Comparison of ENCODE assay signal across 9 mouse cellular contexts in genomic region chr12:102877301-102878030, GRCm38 (mm10). TPM values are rescaled to one million over a fixed set of nuclear protein-coding genes. Genes with fewer than 3 reads are reported as not detected.
DNase-seq lines count a peak whose midpoint lies in the region; ATAC-seq and TF ChIP-seq lines count a peak whose summit lies in the region.
"Had no signal": no experiment of that assay in that cellular context is flagged by ENCODE, and none has a peak within 500 bp of the region (broad histone marks: within the 10 kb centered on the region; RNA-seq: fewer than 3 reads in every experiment).

No protein-coding gene starts in this region.

- no peak for TF ChIP-seq EP300 in heart, postnatal 0 days (IDR thresholded peaks at IDR 0.05; ENCODE audit: low read depth)

- TF ChIP-seq CTCF in heart, postnatal 0 days (IDR thresholded peaks at IDR 0.05; ENCODE audit: low read depth): no peak

- ATAC-seq in heart, postnatal 0 days (ENCODE audit: insufficient read depth, low read depth): peak; percentile 70
- ATAC-seq in lung, embryonic 15.5 days (ENCODE audit: borderline replicate concordance, extremely low read depth, low FRiP score, low TSS enrichment): peak; percentile 83
- peak; percentile 13; the same call in 1 of the 2 replicates for ATAC-seq in neutrophil, adult 5-6 weeks (ENCODE audit: extremely low read depth, insufficient number of reproducible peaks, low FRiP score, poor library complexity, severe bottlenecking)

- peak overlapping the region; percentile 77 for H3K27ac ChIP-seq in brown adipose tissue, adult 24 weeks (replicated peaks; ENCODE audit: low read depth, low read length)
- peak overlapping the region; percentile 98 for H3K27ac ChIP-seq in forebrain, embryonic 10.5 days
- H3K27ac ChIP-seq in heart, postnatal 0 days (ENCODE audit: low read depth): peak overlapping the region; percentile 99
- H3K27ac ChIP-seq in lung, embryonic 15.5 days: peak overlapping the region; percentile 95

- peak overlapping the region; percentile 97 for H3K9ac ChIP-seq in heart, postnatal 0 days (replicated peaks; ENCODE audit: low read depth, low read length)
- H3K9ac ChIP-seq in lung, embryonic 15.5 days: peak overlapping the region; percentile 91

- no peaks in the 10 kb centered on the region for H3K4me1 ChIP-seq in brown adipose tissue, adult 24 weeks (ENCODE audit: control insufficient read depth, insufficient read depth, insufficient read length, low read length)
- peaks cover 24% of the 10 kb centered on the region for H3K4me1 ChIP-seq in forebrain, embryonic 10.5 days
- H3K4me1 ChIP-seq in heart, postnatal 0 days (ENCODE audit: control insufficient read depth, insufficient read depth): peaks cover 28% of the 10 kb centered on the region
- peaks cover 17% of the 10 kb centered on the region for H3K4me1 ChIP-seq in lung, embryonic 15.5 days

- H3K4me3 ChIP-seq in brown adipose tissue, adult 24 weeks (ENCODE audit: insufficient read depth, low read depth, low read length): peak overlapping the region; percentile 67
- H3K4me3 ChIP-seq in forebrain, embryonic 10.5 days: peak overlapping the region; percentile 96
- peak overlapping the region; percentile 100 for H3K4me3 ChIP-seq in heart, postnatal 0 days (ENCODE audit: low read depth, low read length)
- peak overlapping the region; percentile 96 for H3K4me3 ChIP-seq in lung, embryonic 15.5 days

- no peaks in the 10 kb centered on the region for H3K9me3 ChIP-seq in forebrain, embryonic 10.5 days
- no peaks in the 10 kb centered on the region for H3K9me3 ChIP-seq in heart, postnatal 0 days (replicated peaks; ENCODE audit: control insufficient read depth, low read length)
- H3K9me3 ChIP-seq in lung, embryonic 15.5 days: no peaks in the 10 kb centered on the region

- DNase-seq in ES-CJ7 (ENCODE audit: low read depth, low spot score): peak; percentile 67
- DNase-seq in forebrain, embryonic 10.5 days (ENCODE audit: extremely low spot score, low spot score): peak; percentile 51
- peak; percentile 24 for DNase-seq in heart, postnatal 0 days (ENCODE audit: low spot score)
- DNase-seq in kidney, postnatal 36 days: peak; percentile 35 to 58
- DNase-seq in thymus, adult 18-20 months: peak; percentile 35 to 41

- H3K36me3 ChIP-seq in forebrain, embryonic 10.5 days (replicated peaks): no peaks in the 10 kb centered on the region
- no peaks in the 10 kb centered on the region for H3K36me3 ChIP-seq in heart, postnatal 0 days (replicated peaks; ENCODE audit: control insufficient read depth, insufficient read depth, low read length)
- H3K36me3 ChIP-seq in lung, embryonic 15.5 days: no peaks in the 10 kb centered on the region

- no peaks in the 10 kb centered on the region for H3K27me3 ChIP-seq in forebrain, embryonic 10.5 days (ENCODE audit: poor library complexity, severe bottlenecking)
- H3K27me3 ChIP-seq in heart, postnatal 0 days (ENCODE audit: control insufficient read depth, insufficient read depth, low read length): no peaks in the 10 kb centered on the region
- no peaks in the 10 kb centered on the region for H3K27me3 ChIP-seq in lung, embryonic 15.5 days

- peak overlapping the region; percentile 82 for H3K4me2 ChIP-seq in heart, postnatal 0 days (ENCODE audit: low read depth, low read length)
- H3K4me2 ChIP-seq in lung, embryonic 15.5 days: peak overlapping the region; percentile 66

- under 1% methylated on average over 70 of the region's 70 CpGs for WGBS in forebrain, embryonic 10.5 days
- WGBS in heart, postnatal 0 days: under 1% methylated on average over 62 of the region's 70 CpGs
- under 1% methylated on average over 49 of the region's 70 CpGs for WGBS in lung, embryonic 15.5 days

RNA-seq across cellular contexts. Expression of gene Btbd7, which starts 0.8 kb away (rescaled TPM):
- polyA plus RNA-seq in brown adipose tissue, adult 24 weeks (2012; ENCODE audit: insufficient read depth, insufficient read length, missing spikeins): 8.3 and 8.8 TPM in 2 replicates
- polyA plus RNA-seq in forebrain, embryonic 10.5 days (2016; fragmentation: Nextera tagmentation; extraction: Ambion mirVana): 16.1 and 17.1 TPM in 2 replicates
- 31.3 and 37.4 TPM in 2 replicates for total RNA-seq in heart, postnatal 0 days (2014; rRNA removed; ENCODE audit: low replicate concordance)
- 8.4 and 8.6 TPM in 2 replicates for polyA plus RNA-seq in heart, postnatal 0 days (2015; fragmentation: Nextera tagmentation; extraction: Ambion mirVana)
- polyA plus RNA-seq in lung, embryonic 15.5 days (2015; fragmentation: Nextera tagmentation; extraction: Ambion mirVana): 18.4 and 20.6 TPM in 2 replicates
- 48.3 and 49.0 TPM in 2 replicates for total RNA-seq in neutrophil, adult 5-6 weeks (2017)

RNA-seq across cellular contexts. Expression of gene Cox8c, which starts 21.6 kb away (rescaled TPM):
- not detected in 2 replicates for polyA plus RNA-seq in brown adipose tissue, adult 24 weeks (2012; ENCODE audit: insufficient read depth, insufficient read length, missing spikeins)
- polyA plus RNA-seq in forebrain, embryonic 10.5 days (2016; fragmentation: Nextera tagmentation; extraction: Ambion mirVana): not detected in 2 replicates
- total RNA-seq in heart, postnatal 0 days (2014; rRNA removed; ENCODE audit: low replicate concordance): not detected in 2 replicates
- not detected in 2 replicates for polyA plus RNA-seq in heart, postnatal 0 days (2015; fragmentation: Nextera tagmentation; extraction: Ambion mirVana)
- not detected in 2 replicates for polyA plus RNA-seq in lung, embryonic 15.5 days (2015; fragmentation: Nextera tagmentation; extraction: Ambion mirVana)
- total RNA-seq in neutrophil, adult 5-6 weeks (2017): not detected in 2 replicates
- total RNA-seq: heart, postnatal 10 days had no signal

Comparison
In these comparisons a context has a peak if more than half of its experiments do, and no peak if none do; other contexts are left out.
1. Peak in every context shown above with its lines: DNase-seq, ATAC-seq, H3K4me3 ChIP-seq and H3K27ac ChIP-seq.
2. ATAC-seq: peak in every context shown above with its lines; median percentile 83 in lung, embryonic 15.5 days; 70 in heart, postnatal 0 days; 13 in neutrophil, adult 5-6 weeks.